Mouse (Mus musculus): Measurements from ENCODE around the gene Mlh1.

Gene Mlh1

DNA sequence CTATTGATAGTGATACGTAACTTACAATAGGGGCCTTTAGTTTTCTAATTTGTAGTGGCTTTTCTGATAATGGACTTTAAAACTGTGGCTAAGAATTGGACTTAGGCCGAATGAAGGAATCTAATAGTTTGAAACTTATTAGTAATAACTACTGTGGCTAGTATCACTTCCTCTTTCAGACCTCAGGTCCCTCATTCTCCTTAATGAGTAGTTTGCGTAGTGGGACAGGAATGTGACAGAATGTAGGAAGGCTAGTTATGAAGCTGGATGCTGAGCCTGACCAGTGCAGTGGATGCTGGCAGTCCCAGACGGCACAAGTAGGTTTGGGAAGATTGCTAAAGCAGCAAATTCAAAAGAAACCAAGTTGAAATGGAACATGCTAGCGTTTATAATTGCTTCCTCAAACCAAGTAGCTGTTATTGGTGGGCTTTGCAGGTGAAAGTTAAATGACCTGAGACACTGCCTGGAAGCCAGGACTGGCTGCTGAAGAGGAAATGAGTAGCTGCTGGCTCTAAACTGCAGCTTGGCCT, 51.0 kb downstream of the Mlh1 start:
- no peak for DNase-seq (ENCODE audit: low spot score in 2 of 2)

DNA sequence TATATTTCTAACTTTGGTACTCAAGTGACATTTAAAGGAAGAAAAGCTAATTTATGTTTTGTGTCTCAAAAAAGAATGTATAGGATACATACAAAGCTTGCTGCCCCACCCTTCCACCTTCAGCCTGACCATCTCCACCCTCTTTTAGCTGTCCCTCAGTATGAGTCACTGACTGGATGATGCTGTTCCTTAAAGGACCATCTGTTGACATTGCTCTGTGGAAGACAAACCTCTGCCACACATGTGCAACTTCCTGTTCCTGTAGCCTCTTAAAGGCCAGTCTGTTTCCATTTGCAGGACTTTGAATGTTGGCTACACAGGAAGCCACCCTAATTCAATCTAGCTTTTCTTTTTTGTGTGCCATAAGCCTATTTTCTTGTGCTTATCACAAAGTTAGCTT, 55.2 kb downstream of the Mlh1 start:
- DNase-seq (ENCODE audit: low spot score in 2 of 2), result no peak

DNA sequence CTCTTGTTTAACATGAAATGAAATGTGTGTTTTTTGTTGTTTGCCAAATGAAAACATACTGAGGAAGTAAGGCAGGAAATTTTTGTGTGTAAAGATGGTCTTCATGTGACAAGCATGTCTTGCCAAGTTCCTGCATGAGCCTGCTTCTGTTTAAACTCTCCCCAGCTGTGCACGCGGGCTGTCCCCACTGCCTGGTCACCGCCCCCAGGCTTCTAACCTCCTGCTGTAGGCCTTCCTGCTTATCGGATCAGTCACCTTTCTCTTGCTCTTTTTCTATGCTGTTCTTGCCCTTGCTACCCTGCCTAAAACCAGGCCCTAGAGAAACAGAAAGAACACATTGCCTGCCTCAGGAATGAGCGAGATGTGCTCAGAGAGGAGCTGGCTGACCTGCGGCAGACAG, 58.1 kb downstream of the Mlh1 start:
- DNase-seq (ENCODE audit: low spot score in 2 of 2), result no peak

DNA sequence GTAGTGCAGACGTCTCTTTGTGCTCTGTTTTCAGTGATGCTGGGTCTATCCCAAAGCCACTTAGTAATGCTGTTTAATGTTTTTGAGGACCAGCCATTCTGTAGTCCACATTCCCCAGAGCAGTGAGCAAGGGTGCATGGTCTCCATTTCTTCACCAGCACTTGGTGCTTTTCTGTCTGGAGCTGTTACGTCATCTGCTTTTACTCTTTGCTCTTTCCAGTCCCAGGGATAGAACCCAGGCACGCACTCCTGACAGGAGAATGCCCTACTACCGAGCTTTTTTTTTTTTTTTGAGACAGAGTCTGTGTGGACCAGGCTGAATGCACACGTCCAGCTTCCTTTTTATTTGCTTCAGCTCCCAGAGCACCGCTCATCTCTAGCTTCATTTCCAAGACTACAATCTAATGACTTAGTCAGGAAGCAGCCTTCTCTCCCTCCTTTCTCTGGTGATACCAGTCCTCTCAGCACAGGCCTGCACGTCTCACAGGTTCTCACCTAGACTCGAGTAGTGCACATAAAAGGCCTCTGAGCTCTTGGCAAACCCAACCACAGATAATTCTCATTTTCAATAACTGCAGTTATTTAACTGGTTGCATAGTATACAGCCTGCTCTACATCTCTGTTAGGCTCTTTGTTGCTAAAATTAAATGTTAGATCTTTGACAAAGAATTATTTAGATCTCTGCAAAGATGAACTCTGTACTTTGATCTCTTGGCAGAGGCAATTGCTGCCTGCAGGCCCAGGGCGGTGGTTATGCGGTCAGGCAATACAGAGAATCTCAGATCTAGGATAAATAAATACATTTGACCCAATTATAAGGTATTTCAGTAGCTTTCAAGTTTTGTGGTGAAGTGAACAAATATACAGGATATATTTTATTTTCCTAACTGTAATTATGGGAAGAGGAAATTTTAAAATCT, 60.2 kb downstream of the Mlh1 start:
- DNase-seq (ENCODE audit: low spot score in 2 of 2), result no peak

DNA sequence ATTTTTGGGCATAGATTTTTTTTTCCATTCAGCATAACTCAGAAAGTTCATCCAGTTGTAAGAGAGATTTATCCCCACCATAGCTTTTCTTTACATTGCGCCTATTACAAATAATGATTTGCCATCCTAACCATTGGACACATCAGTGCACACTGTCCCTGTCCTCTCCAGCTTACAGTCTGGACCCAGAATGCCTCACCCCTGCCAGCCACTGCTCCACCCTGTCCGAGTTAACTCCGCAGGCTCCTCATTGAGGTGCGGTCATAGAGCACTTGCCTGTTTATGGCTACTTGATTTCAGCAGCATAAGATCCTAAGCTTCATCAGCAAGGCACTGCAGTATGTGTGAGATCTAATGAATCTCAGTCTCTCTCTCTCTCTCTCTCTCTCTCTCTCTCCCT, 61.2 kb downstream of the Mlh1 start:
- no peak for DNase-seq (ENCODE audit: low spot score in 2 of 2)

DNA sequence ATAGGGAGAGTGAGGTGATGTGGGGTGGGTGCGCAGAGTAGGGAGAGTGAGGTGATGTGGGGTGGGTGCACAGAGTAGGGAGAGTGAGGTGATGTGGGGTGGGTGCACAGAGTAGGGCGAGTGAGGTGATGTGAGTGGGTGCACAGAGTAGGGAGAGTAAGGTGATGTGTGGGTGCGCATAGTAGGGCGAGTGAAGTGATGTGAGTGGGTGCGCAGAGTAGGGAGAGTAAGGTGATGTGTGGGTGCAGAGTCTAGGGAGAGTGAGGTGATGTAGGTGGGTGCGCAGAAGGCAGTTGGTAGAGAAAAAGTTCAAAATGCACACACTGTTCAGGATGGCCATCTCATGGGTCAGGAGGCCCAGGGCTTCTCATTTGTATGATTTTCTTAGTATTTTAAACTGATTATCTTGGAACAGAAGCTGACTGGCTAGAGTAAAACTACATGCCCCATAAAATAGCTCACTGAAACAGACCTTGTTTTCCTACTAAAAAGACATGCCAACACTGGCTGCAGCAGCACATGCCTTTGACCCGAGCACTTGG, 62.4 kb downstream of the Mlh1 start:
- DNase-seq (ENCODE audit: low spot score in 2 of 2), result no peak

GRCm38 (mm10) chr9:111208185-111208584, 63.4 kb downstream of the Mlh1 start:
- DNase-seq (ENCODE audit: low spot score in 2 of 2), result no peak

GRCm38 (mm10) chr9:111207683-111208082, 63.9 kb downstream of the Mlh1 start:
- no peak for DNase-seq (ENCODE audit: low spot score in 2 of 2)

- no peak for DNase-seq (ENCODE audit: low spot score in 2 of 2)
These were observed 66.8 kb downstream of the Mlh1 start for GRCm38 (mm10) chr9:111204601-111205375.

GRCm38 (mm10) chr9:111200208-111200607, 71.4 kb downstream of the Mlh1 start:
- DNase-seq (ENCODE audit: low spot score in 2 of 2), result no peak

DNA sequence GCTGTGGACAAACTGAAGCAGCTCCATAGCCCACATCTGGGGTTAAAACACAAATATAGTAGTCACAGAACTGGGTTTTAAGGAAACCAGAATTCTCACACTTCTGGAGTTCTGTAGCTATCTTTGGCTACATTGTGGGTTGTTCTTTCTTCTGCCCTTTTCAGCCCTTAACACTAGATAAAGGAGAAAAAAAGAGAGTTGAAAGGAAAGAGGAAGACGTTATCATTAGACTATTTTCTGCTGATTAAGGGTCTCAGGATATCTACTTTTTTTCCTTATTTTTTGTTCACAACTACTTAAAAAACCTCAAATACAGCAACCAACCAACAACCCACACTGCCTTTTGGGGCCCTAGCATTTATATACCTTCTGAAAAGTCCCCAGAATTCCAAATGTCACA, 73.3 kb downstream of the Mlh1 start:
- DNase-seq (ENCODE audit: low spot score in 2 of 2), result no peak

DNA sequence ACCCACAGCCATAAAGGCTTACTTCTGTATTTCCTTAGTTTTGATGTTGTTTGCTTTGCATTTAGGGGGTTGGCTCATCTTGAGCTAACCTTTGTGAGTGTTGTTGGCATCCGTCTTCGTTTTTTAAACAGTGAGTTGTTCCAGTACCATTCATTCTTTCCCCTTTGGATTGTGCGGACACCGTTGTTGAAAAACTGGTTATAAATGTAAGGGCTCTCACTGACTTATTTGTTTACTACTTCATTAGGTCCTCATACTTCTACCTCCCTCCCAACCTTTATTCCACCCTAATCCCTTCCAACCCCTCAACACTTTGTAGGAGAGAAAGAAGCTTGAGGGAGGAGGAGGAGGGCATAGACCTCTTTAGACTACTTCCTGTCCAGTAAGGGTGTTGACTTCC, 73.9 kb downstream of the Mlh1 start:
- DNase-seq (ENCODE audit: low spot score in 2 of 2), result no peak

- no peak for DNase-seq (ENCODE audit: low spot score in 2 of 2)
These were observed 74.5 kb downstream of the Mlh1 start for GRCm38 (mm10) chr9:111197116-111197515.

DNA sequence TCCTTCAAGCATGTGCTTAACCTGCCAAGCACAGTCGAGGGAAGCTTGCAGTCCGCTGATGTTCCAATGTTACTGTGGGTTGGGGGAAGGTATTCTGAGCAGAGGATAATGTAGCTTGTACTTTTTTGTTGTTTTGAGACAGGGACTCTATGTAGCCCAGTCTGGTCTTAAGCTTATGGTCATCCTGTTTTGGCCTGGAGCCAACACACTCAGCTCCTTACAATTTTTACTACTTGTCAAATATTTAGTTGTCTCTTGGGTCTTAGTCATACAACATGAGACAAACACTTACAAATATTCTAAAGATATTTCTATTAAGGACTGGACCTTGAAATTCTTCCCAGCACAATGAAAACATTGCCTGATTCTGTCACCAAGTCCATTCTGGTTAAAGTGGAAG, 78.4 kb downstream of the Mlh1 start:
- no peak for DNase-seq (ENCODE audit: low spot score in 2 of 2)

DNA sequence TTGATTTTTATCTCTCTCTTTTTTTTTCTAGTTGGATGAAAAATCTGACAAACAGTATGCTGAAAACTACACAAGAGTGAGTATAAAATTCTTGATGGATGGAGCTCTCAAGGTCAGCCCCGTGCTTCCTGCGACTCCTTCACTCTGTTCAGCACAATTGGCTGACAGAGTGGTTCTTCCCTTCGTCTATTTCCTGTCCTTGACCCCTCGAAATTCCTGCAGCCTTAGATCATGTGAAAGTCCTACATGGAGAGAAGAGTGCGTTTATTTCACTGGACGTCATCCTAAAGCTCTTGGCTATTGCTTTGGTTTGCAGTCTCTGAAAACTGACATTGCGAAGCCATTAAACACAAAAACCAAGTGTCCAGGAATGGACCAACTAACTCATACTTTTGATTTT, 82.9 kb downstream of the Mlh1 start:
- DNase-seq (ENCODE audit: low spot score in 2 of 2), result no peak

DNA sequence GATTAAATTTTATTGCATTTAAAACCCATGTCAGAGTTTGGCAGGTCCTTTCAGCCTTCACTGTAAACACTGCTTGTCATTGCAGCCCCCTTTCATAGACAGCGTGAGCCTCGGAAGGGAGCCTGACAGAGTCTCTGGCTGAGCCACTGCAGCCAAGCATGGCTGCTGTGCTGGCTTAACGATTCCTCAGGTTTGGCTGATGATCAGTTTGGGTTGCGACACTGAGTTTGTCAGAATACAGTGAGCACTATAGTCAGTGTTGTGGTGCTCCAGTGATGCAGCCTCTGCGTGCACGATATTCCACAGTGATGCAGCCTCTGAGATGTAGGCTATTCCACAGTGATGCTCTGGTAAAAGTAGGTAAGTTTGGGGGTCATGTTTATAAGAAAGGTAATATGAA, 84.7 kb downstream of the Mlh1 start:
- no peak for DNase-seq (ENCODE audit: low spot score in 2 of 2)

DNA sequence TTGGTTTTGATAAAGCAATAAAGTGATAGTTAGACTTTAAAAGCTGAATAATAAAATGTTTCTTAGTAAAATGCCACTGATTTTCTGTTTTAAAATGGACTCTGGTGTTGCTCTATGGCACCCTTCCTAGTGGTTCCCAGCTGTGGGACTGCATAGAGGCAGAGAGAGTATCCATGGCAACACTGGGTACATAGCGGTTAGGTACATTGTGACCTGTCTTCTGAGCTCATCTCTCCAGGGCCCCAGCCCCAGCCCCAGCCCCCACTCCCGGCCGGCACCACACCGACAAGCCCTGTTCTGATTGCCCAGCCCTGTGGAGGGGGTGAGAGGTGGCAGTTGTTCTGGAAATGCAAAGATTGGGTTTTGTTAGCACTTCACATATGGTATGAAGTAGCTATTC, 86.7 kb downstream of the Mlh1 start:
- DNase-seq (ENCODE audit: low spot score in 2 of 2), result no peak

GRCm38 (mm10) chr9:111182176-111182575, 89.4 kb downstream of the Mlh1 start:
- no peak for DNase-seq (ENCODE audit: low spot score in 2 of 2)

- DNase-seq (ENCODE audit: low spot score in 2 of 2), result no peak
These were observed 92.6 kb downstream of the Mlh1 start for GRCm38 (mm10) chr9:111178971-111179370.

Measured in spleen, postnatal 4 days (tissue).